ENCODE assay signal across 23 mouse cellular contexts in the genomic region with DNA sequence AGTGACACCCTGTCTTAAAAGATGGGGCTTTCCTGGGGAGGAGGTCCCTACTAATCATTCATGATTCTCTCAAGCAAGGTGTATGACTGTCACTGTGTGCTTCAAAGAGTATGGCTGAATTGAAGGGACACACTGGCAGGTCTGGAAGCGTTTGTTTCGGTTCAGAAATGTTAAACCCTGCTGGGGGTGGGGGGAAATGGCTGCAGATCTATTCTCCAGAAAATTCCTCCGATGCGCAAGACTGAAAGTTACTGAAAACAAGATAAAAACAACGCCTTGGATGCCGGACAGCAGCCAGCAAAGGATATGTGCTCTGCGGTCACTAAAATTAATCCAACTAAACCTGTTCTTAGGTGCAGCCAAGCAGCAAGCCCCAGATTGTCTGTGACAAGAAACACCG. TPM values are rescaled to one million over a fixed set of nuclear protein-coding genes. Genes with fewer than 3 reads are reported as not detected.
"Had no signal": no experiment of that assay in that cellular context is flagged by ENCODE, and none has a peak within 500 bp of the region (broad histone marks: within the 10 kb centered on the region; RNA-seq: fewer than 3 reads in every experiment).

No protein-coding gene starts in this region.

- H3K9me3 ChIP-seq: kidney, embryonic 15.5 days; limb, embryonic 12.5 days; limb, embryonic 15.5 days had no signal

- H3K27ac ChIP-seq: kidney, embryonic 15.5 days; limb, embryonic 12.5 days; limb, embryonic 15.5 days; liver, embryonic 14.5 days; macrophage; stomach, postnatal 0 days had no signal

- ATAC-seq: liver, postnatal 0 days; lung, postnatal 0 days had no signal

- H3K4me3 ChIP-seq: kidney, embryonic 15.5 days; limb, embryonic 12.5 days; limb, embryonic 15.5 days had no signal

- H3K4me1 ChIP-seq: limb, embryonic 12.5 days; limb, embryonic 15.5 days had no signal

- DNase-seq: kidney, adult 11 months; kidney, adult 8-10 months; kidney, postnatal 10 days; kidney, postnatal 4 days; left cerebral cortex, postnatal 4 days; liver, postnatal 0 days; lung, embryonic 14.5 days; right cerebral cortex, adult 18-20 months; right cerebral cortex, postnatal 14 days; right cerebral cortex, postnatal 4 days; thymus, adult 2 months; thymus, postnatal 14 days; thymus, postnatal 4 days had no signal

- H3K9ac ChIP-seq: kidney, embryonic 15.5 days; limb, embryonic 12.5 days; limb, embryonic 15.5 days; liver, embryonic 14.5 days; liver, postnatal 0 days; lung, embryonic 14.5 days had no signal

- H3K4me2 ChIP-seq: kidney, embryonic 15.5 days; limb, embryonic 12.5 days; limb, embryonic 15.5 days; liver, embryonic 11.5 days; lung, embryonic 14.5 days had no signal

- H3K36me3 ChIP-seq: kidney, embryonic 15.5 days; limb, embryonic 12.5 days; limb, embryonic 15.5 days had no signal

- H3K27me3 ChIP-seq: kidney, embryonic 15.5 days; limb, embryonic 15.5 days had no signal

RNA-seq across cellular contexts. Expression of a gene that starts 34.5 kb away (rescaled TPM):
- polyA plus RNA-seq: kidney, embryonic 15.5 days; limb, embryonic 12.5 days; limb, embryonic 15.5 days; liver, embryonic 11.5 days; liver, postnatal 0 days; lung, embryonic 14.5 days; lung, postnatal 0 days; macrophage; neural tube, embryonic 11.5 days; neural tube, embryonic 14.5 days; stomach, postnatal 0 days had no signal

RNA-seq across cellular contexts. Expression of a gene that starts 55.5 kb away (rescaled TPM):
- polyA plus RNA-seq: limb, embryonic 12.5 days; limb, embryonic 15.5 days; liver, embryonic 11.5 days; liver, postnatal 0 days; macrophage; thymus, adult 2 months had no signal
